Mouse (Mus musculus) hindlimb bud, embryonic 11.5 days (tissue): Measurements from ENCODE around the gene Rrnad1.
A peak's percentile ranks its signal among the peaks of the same experiment; 100 is the strongest.

Source experiments
- DNase-seq: peaks from one replicate; pipeline ENCODE4 v3.0.0-alpha.2; 2012; ENCODE audit warnings: low read depth, low spot score; ENCODE audit errors: extremely low spot score

The Rrnad1 gene

DNA sequence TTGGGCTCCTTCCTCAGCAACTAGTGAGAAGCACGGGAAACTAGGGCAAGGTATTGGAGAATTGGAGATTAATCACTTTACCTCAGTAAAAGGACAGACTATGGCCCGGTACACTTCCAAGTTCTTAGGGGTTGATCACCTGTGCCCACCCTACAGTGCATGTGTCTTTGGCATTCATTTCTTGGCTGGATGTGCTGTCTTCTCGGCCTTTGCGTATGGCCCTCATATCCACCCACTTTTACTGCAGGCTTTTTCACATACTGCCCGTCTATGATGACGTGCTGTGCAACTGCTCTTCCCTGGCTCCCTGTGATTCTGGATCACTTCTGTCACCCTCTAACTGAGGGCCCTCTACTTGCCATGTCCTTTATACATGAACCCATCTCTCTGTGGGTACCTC lies 44.1 kb downstream of the Rrnad1 start:
- DNase-seq, result no peak

DNA sequence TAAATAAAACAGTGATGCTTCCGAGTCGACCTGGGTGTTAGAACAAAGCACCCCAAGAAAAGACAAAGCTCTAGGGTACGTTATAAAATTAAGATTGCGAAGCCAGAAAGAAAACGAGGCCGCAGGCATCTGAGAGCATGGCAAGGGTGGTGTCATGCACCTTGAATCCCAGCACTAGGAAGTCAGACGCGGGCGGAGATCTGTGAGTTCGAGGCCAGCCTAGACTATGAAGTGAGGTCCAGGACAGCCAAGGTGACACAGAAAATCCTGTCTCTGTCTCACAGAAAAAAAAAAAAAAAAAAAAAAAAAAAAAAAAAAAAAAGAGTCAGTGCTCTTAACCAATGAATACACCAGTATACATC lies 44.5 kb downstream of the Rrnad1 start:
- no peak for DNase-seq

DNA sequence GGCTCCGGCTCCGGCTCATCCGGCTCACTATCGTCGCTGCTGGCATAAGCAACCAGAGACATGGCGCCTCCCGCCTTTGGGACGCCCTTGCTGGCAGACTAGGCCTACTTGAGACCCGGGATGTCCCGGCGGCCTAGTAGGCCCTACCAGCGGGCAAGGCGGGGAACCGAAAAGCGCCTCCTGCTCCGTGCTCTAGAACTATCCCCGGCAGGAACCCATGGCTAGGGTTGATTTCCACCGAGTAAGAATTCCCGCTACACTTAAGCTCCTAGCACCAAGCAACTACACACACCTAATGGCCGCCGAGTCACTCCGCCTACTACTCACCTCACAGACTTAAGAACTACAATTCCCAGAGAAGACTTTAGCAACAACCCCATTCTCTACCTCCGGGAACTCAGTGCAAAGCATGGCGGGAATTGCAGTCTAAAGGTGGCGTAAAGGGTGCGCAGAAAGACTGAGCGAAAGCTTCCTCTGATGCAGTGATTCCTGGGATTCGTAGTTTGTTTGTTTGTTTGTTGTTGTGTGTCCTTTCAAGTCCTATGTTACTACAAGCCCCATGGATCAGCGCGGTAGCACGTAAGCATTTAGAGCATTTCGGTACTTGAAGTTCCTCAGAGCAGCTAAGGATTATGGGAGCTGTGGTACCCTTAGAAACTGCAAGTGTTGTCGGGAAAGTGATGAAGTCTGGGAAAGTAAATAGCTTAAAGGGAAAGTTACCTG lies 45.1 kb downstream of the Rrnad1 start, which contains the start of gene Prcc:
Prcc (minus strand) TSS at position 328 of the 723 bp plus-strand sequence.
- peak; percentile 99 for DNase-seq

DNA sequence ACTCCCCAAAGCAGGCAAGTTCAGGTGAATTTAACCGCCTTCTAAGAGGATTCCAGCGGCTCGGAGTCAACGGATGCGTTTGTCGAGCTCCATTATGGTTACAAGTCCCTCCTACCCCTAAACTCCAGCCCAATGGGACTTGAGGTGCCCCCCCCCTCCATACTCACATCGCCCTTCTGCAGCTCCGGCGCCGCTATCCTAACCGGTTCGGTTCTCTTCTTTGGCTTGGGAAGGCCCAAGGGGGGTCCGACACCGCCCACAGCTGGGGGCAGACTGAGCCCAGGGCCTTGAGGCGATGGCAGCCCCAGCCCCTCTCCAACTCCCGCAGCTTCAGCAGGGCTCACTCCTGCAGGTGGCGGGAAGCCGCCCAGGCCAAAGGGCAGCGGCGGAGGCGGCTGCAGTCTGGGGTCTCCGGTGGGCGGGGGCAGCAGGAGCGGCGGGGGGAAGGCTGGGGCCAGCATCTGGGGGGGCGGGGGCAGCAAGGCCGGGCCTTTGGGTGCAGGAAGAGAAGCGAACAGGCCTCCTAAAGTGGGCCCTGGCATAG lies 45.7 kb downstream of the Rrnad1 start:
- no peak for DNase-seq

DNA sequence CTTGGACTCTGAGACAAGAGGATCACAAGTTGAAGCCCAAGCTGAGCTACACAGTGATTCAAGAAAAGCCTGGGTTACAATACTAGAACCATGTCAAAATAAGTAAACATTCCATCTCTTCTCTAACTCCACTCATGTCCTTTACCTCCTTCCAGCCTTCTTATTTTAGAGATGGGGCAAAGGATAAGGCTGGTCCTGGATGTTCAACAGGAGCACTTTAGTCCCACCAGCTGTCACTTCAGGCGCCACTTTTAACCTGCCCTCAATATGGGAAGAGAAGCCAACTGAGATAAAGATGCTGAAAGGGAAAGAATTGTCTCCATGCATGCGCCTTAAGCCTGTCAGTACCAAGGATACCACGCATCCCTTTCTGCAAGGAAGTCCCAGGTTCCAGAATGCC lies 46.2 kb downstream of the Rrnad1 start:
- no peak for DNase-seq

DNA sequence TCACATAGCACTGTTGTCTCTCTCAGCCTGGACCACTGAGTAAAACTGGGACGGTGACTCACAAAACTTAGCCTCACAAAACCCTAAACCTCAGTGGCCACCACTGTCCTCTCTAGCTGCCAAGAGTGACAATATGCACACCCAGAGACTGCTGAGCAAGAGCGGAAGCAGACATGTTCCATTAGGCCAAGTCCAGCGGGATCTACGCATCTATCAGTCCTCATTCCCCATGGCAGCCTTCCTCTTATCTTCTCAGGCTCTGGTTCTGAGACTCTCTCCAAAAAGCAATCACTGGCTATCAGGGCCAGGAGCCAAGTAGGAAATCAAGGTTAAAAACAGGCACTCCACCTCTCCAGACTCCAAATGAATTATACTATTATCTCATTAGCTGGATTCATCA lies 52.8 kb downstream of the Rrnad1 start:
- no peak for DNase-seq
